Mouse (Mus musculus) natural killer cell, adult 2 months (primary cell): ENCODE measurements at regions not wholly inside any gene's neighbourhood (a gene's known extent, or its start where the extent isn't known, plus 50 kb on each side); places are given as distances from the start of the nearest gene placed in this dataset.

Source experiments
- DNase-seq, 2 experiments: peaks; one replicate each; pipeline ENCODE4 v3.0.0; 2022; ENCODE audit warnings: low spot score in 2 of 2

GRCm38 (mm10) chr17:85766556-85766955 lies 78.5 kb upstream of the Six2 start:
- DNase-seq: no peak

- DNase-seq: no peak
Observed at GRCm38 (mm10) chr17:85758581-85759098, 70.6 kb upstream of the Six2 start.

DNA sequence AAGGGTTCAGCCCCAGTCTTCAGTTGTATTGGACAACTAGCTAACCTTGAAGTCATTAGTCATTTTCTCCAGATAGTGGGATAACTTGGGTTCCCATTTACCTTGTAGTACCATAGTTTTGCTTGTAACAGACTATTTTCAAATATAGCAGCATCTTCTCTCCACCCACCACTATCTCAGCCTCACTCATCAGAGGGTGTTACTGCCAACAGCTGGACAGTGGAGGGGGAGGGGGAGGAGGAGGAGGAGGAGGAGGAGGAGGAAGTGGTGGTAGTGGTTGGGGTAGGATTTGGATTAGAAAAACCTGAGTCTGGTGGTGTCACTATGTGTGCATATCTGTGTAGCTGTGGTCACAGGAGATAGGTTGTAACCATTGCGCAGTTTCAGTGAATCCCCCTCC lies 69.6 kb upstream of the Six2 start:
- DNase-seq: no peak

GRCm38 (mm10) chr17:85755557-85755956 lies 67.5 kb upstream of the Six2 start:
- DNase-seq: no peak

DNA sequence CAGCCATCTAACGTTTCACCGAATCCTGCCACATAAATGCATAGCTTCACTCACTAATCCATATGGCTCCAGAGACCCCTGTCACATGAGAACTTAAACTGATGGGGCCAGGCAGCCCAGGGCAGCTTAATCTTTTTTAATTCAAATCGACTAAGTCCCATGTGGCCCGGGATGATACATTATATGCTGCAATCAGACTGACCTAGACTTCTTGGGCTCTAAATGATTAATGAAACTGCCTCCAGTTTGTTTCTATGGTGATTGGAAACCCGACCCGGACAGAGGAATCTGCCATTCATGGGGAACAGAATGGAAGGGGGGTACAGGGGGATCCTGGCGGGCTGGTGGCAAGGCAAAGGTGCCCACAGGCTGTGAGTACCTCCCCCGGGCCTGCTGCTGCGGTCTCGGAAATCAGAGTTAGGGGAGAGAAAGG lies 60.6 kb upstream of the Six2 start:
- no peak for DNase-seq

DNA sequence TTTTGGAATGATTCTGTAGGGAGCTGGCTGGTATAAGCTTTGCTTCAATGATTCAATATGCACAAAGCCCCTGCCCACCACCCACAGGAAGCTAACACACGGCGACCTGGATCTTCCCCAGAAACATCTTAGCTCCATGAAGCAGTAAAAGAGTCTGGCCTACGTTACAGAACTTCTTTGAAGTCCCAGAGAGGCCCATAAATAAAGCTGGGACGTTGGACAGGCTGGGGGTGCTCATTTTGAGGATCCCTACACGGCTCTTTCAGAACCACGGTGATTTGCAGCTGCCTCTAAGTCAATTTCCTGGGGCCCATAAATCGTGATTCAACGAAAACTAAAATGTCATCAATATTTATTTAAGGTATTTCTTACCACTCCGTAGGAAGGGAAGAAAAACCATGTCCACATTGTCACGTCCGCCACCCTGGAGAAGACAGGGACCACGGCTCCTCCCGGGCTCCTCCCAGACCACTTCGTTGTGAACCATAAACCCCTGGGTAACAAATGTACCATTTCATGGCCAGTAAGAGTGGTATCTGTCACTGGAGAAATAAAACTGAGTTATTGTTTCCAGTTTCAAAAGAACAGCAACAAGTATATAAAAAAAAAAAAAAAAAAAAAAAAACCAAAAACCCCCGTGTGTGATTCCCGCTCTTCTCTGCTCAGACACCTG lies 60.0 kb upstream of the Six2 start:
- DNase-seq: no peak
